Mouse (Mus musculus) heart, adult 2 months (tissue): Measurements from ENCODE around the gene Rims3.

Source experiments
- CTCF ChIP-seq: fragments of 200-600 bp; IDR thresholded peaks from 2 replicates; pipeline ENCODE4 v1.8.1; 2022; ENCODE audit warnings: antibody characterized with exemption, mild to moderate bottlenecking, moderate library complexity
- EP300 ChIP-seq: fragments of 200-500 bp; IDR thresholded peaks from 2 replicates; pipeline ENCODE4 v1.6.1; 2011; ENCODE audit warnings: low read depth, low read length, control low read depth; ENCODE audit not compliant: insufficient read depth

DNA sequence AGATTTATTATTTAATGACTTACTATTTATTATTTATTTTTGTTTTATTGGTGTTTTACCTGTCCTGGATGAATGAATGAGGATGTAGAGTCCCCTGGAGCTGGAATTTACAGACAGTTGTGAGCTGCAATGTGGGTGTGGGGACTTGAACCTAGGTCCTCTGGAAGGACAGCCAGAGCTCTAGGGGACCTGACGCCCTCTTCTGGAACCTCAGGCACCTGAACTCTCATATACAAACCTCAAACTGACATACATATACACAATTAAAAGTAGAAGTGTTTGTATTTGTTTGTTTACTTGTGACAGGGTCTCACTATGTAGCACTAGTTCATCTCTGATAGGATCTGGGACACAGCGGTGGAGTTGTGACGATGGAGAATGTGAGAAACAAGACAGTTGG lies 13.3 kb upstream of the Rims3 start:
- TF ChIP-seq CTCF, result no peak
- no peak for TF ChIP-seq EP300
